Mouse (Mus musculus): Measurements from ENCODE around the gene Clnk. TPM values are rescaled to one million over a fixed set of nuclear protein-coding genes. Genes with fewer than 3 reads are reported as not detected.

Clnk gene
- polyA plus RNA-seq, 1 experiment from 2014 or later: 0.14 TPM

DNA sequence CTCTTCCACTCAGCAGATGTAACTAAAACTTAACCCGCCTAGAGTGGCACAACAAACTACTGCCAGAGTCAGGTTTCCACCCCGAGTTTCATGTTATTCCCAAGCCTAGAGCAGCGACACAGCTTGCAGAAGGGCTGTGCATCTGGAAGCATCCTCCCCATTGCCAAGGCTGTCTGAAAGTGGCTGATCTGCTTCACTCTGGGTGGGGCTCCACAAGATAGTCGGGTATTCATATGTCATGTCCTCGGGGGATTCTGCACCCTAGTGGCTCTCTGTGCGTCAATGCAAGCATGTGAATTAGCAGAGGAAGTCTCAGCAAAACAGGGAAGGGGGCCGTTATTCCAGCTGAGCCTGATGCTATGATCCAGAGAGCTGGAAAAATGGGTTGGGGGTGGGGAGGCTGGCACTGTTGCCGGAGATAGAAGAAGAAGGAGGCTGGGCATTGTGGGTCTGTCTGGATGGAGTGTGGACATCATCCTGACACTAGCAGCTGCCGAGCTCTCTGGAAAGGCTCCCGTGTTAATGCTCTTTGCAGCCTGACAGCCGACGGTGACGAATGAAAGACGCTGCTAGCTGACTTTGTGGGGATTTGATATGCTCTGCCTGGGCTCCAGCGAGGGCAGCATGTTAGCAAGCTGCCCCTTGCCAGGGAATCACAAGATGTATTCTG is 88.6 kb downstream of the Clnk start:
- no peak overlapping the region for H3K4me3 ChIP-seq (ENCODE audit: low read depth, low read length)
- H3K9ac ChIP-seq (ENCODE audit: low read depth, low read length): peak overlapping the region; percentile 38; the same call in 1 of the 2 replicates
- H3K36me3 ChIP-seq (ENCODE audit: control insufficient read depth, insufficient read depth, low read length): no peaks in the 10 kb centered on the region
- H3K4me2 ChIP-seq (ENCODE audit: low read length): peak overlapping the region; percentile 45
- peaks cover 16% of the 10 kb centered on the region for H3K4me1 ChIP-seq (ENCODE audit: control insufficient read depth, insufficient read depth, low read length)
- no peaks in the 10 kb centered on the region for H3K9me3 ChIP-seq (replicated peaks; ENCODE audit: control insufficient read depth, low read length, poor library complexity, severe bottlenecking)
- peak overlapping the region; percentile 10; the same call in 1 of the 2 replicates for H3K27ac ChIP-seq (ENCODE audit: low read length)
- no peaks in the 10 kb centered on the region; the same call in 1 of the 2 replicates for H3K27me3 ChIP-seq (ENCODE audit: control insufficient read depth, insufficient read depth, low read depth, low read length)
- ATAC-seq: peak; percentile 74
- 25% methylated on average over 15 of the region's 15 CpGs for WGBS

DNA sequence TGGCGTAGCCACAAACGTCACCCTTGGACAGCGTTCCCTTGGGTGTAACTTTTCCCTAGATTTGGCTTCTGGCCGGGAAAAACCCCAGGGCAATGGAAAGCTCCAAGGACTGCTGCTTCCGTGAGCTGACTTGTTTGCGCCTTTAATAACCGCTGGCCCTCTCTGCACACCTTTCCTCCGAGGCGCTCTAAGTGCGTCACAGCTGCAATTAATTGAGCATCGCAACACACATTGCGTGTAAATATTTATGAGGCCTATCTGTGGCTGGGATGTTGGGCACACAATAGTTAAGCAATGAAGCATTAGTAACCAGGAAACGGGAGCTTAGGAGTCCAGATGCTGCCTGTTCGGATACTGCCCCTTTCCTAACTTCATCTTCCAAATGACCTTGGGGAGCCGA is 90.5 kb downstream of the Clnk start:
- ATAC-seq: no peak
- Histone ChIP-seq H3K4me2 (ENCODE audit: low read length) (no peak overlapping the region), H3K27me3 (ENCODE audit: control insufficient read depth, insufficient read depth, low read depth, low read length) (no peaks in the 10 kb centered on the region; the same call in 1 of the 2 replicates), H3K4me1 (ENCODE audit: control insufficient read depth, insufficient read depth, low read length) (peaks cover 16% of the 10 kb centered on the region), H3K36me3 (ENCODE audit: control insufficient read depth, insufficient read depth, low read length) (no peaks in the 10 kb centered on the region), H3K4me3 (ENCODE audit: low read depth, low read length) (no peak overlapping the region), H3K27ac (ENCODE audit: low read length) (no peak overlapping the region), H3K9me3 (replicated peaks; ENCODE audit: control insufficient read depth, low read length, poor library complexity, severe bottlenecking) (no peaks in the 10 kb centered on the region), H3K9ac (ENCODE audit: low read depth, low read length) (no peak overlapping the region)
- 54% methylated on average over 15 of the region's 15 CpGs for WGBS

DNA sequence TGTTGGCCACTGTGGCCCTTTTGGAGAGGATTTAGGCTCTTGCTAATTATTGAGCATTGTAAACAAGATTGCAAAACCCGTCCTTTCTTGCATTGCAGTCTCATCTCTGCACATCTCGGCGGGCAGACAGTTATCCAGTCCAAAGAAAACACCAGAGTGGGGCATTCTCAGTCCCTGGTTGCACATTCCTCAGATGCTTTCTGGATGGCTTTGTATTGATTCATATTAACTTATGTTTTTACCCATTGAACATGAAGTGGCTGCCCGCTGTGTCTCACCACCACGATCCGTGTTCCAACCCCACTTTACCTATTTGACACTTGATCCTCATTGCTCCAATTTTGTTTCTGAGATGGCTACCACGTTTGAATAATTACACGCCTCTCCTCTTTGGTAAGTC is 90.9 kb downstream of the Clnk start:
- WGBS: 71% methylated on average over 8 of the region's 8 CpGs
- Histone ChIP-seq H3K4me2 (ENCODE audit: low read length) (no peak overlapping the region), H3K9me3 (replicated peaks; ENCODE audit: control insufficient read depth, low read length, poor library complexity, severe bottlenecking) (no peaks in the 10 kb centered on the region), H3K4me3 (ENCODE audit: low read depth, low read length) (no peak overlapping the region), H3K27ac (ENCODE audit: low read length) (no peak overlapping the region), H3K27me3 (ENCODE audit: control insufficient read depth, insufficient read depth, low read depth, low read length) (no peaks in the 10 kb centered on the region; the same call in 1 of the 2 replicates), H3K9ac (ENCODE audit: low read depth, low read length) (no peak overlapping the region), H3K36me3 (ENCODE audit: control insufficient read depth, insufficient read depth, low read length) (no peaks in the 10 kb centered on the region), H3K4me1 (ENCODE audit: control insufficient read depth, insufficient read depth, low read length) (peaks cover 16% of the 10 kb centered on the region)
- ATAC-seq: no peak

DNA sequence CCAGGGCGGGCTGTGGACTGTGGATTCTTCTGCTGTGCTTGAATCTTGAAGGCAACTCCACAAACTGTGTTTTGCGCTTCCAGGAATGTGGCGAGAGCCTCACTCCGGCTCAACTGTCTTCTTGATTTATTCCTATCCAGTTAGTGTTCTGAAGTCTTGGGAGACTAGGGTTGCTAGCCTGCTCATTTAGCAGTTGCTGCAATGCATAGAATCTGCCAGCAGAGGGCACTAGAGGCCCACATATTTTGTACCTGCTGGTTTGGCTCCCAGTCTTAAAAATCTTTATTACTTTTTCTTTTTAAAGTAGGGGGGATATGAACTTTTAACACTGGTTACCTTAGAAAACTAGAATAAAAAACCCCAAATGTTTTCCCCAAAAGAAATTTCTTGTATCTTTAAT is 94.8 kb downstream of the Clnk start:
- Histone ChIP-seq H3K9me3 (replicated peaks; ENCODE audit: control insufficient read depth, low read length, poor library complexity, severe bottlenecking) (no peaks in the 10 kb centered on the region), H3K27ac (ENCODE audit: low read length) (no peak overlapping the region), H3K4me3 (ENCODE audit: low read depth, low read length) (no peak overlapping the region), H3K27me3 (ENCODE audit: control insufficient read depth, insufficient read depth, low read depth, low read length) (no peaks in the 10 kb centered on the region; the same call in 1 of the 2 replicates), H3K36me3 (ENCODE audit: control insufficient read depth, insufficient read depth, low read length) (no peaks in the 10 kb centered on the region), H3K9ac (ENCODE audit: low read depth, low read length) (no peak overlapping the region), H3K4me1 (ENCODE audit: control insufficient read depth, insufficient read depth, low read length) (peaks cover 7% of the 10 kb centered on the region; the same call in 1 of the 2 replicates), H3K4me2 (ENCODE audit: low read length) (no peak overlapping the region)
- peak; percentile 26; the same call in 1 of the 2 replicates for ATAC-seq
- WGBS: 38% methylated on average over 4 of the region's 4 CpGs

DNA sequence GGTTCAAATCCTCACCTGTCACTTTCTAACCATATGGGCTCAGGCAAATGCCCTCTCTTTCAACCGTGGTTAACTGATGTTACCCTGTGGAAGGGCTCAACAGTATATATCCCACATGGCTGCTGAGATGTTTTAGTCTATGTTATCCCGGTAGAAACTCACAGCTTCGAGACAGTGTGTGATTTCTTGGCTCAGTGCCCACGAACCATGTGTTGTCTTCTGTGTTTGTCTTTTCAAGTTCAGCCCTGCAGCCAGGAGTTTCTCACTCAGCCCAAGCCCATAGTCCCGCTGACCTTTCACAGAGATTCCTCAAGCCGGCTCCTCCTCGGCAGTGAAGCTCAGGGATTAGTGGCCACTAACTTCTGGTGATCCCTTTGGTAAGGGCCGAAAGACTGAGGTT is 96.0 kb downstream of the Clnk start:
- 60% methylated on average over 8 of the region's 8 CpGs for WGBS
- H3K27ac ChIP-seq (ENCODE audit: low read length): no peak overlapping the region
- no peaks in the 10 kb centered on the region for H3K9me3 ChIP-seq (replicated peaks; ENCODE audit: control insufficient read depth, low read length, poor library complexity, severe bottlenecking)
- H3K36me3 ChIP-seq (ENCODE audit: control insufficient read depth, insufficient read depth, low read length): no peaks in the 10 kb centered on the region
- no peak for ATAC-seq
- H3K9ac ChIP-seq (ENCODE audit: low read depth, low read length): no peak overlapping the region
- no peak overlapping the region for H3K4me2 ChIP-seq (ENCODE audit: low read length)
- H3K4me1 ChIP-seq (ENCODE audit: control insufficient read depth, insufficient read depth, low read length): no peaks in the 10 kb centered on the region
- H3K27me3 ChIP-seq (ENCODE audit: control insufficient read depth, insufficient read depth, low read depth, low read length): no peaks in the 10 kb centered on the region; the same call in 1 of the 2 replicates
- no peak overlapping the region for H3K4me3 ChIP-seq (ENCODE audit: low read depth, low read length)

DNA sequence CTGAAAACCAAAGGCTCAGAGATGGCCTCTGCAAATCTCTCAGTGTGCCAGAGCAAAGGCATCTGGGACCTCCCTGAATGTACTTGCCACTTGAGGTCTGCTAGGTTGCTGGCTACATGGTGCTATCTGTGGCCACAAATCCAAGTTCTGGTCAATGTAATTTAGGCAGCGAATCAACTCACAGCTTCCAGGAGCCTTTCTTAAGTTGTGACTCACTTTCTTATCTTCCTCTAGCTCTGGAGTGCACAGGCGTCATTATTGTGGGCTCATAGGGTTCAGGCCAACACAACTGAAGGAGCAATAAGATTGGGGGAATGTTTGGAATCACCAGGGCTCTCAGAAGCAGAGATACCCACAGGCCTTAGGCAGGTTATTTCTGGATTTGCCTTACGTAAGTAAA is 96.6 kb downstream of the Clnk start:
- no peak overlapping the region for H3K4me2 ChIP-seq (ENCODE audit: low read length)
- WGBS: 87% methylated on average over 3 of the region's 3 CpGs
- no peak overlapping the region for H3K27ac ChIP-seq (ENCODE audit: low read length)
- H3K4me3 ChIP-seq (ENCODE audit: low read depth, low read length): no peak overlapping the region
- no peak overlapping the region for H3K9ac ChIP-seq (ENCODE audit: low read depth, low read length)
- ATAC-seq: no peak
- no peaks in the 10 kb centered on the region for H3K9me3 ChIP-seq (replicated peaks; ENCODE audit: control insufficient read depth, low read length, poor library complexity, severe bottlenecking)
- H3K36me3 ChIP-seq (ENCODE audit: control insufficient read depth, insufficient read depth, low read length): no peaks in the 10 kb centered on the region
- H3K4me1 ChIP-seq (ENCODE audit: control insufficient read depth, insufficient read depth, low read length): no peaks in the 10 kb centered on the region
- no peaks in the 10 kb centered on the region; the same call in 1 of the 2 replicates for H3K27me3 ChIP-seq (ENCODE audit: control insufficient read depth, insufficient read depth, low read depth, low read length)

DNA sequence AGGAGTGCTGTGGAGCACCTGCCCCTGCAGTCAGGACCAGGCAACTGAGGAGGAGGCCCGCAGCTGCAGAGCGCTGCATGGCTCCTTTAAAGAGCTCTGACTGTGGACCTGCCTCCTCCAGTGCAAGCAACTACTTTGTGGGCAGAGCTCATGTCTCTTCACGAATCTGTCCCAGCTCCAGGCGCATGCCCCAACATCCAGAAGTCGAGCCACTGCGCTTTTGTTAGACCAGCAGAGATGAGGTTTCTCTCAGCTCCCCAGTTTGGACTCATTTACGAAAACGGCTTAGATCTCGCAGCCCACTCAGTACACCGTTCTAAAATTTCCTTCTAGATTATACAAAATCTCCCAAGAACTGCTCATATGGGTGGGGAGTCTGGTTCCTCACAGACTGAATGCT is 101.1 kb downstream of the Clnk start:
- Histone ChIP-seq H3K4me2 (ENCODE audit: low read length) (no peak overlapping the region), H3K9ac (ENCODE audit: low read depth, low read length) (no peak overlapping the region), H3K9me3 (replicated peaks; ENCODE audit: control insufficient read depth, low read length, poor library complexity, severe bottlenecking) (no peaks in the 10 kb centered on the region), H3K27ac (ENCODE audit: low read length) (no peak overlapping the region), H3K4me1 (ENCODE audit: control insufficient read depth, insufficient read depth, low read length) (no peaks in the 10 kb centered on the region), H3K4me3 (ENCODE audit: low read depth, low read length) (no peak overlapping the region), H3K36me3 (ENCODE audit: control insufficient read depth, insufficient read depth, low read length) (no peaks in the 10 kb centered on the region), H3K27me3 (ENCODE audit: control insufficient read depth, insufficient read depth, low read depth, low read length) (no peaks in the 10 kb centered on the region)
- WGBS: 70% methylated on average over 10 of the region's 10 CpGs
- no peak for ATAC-seq

DNA sequence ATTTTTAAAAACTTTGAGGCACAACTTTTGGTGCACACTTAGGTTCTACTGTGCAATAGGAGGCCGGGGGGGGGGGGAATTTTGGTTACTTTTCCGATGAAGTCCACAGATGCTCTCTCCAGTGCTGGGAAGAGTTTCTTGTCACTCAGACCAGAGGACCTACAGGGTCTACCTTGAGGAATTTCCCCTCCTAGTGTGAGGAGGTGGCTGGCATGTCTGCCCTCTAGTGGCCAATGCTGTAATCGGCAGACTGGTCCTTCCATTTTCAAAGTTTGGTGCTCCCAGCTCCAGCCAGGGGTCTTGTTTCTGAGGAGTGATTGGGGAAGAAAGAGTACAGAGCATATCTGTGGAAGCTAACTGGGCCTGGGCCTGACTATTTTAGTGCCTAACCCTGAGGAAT is 121.7 kb downstream of the Clnk start:
- H3K4me1 ChIP-seq (ENCODE audit: control insufficient read depth, insufficient read depth, low read length): no peaks in the 10 kb centered on the region
- 23% methylated on average over 3 of the region's 3 CpGs for WGBS
- no peak overlapping the region for H3K27ac ChIP-seq (ENCODE audit: low read length)
- H3K27me3 ChIP-seq (ENCODE audit: control insufficient read depth, insufficient read depth, low read depth, low read length): no peaks in the 10 kb centered on the region
- no peak overlapping the region for H3K9ac ChIP-seq (ENCODE audit: low read depth, low read length)
- ATAC-seq: no peak
- no peaks in the 10 kb centered on the region for H3K36me3 ChIP-seq (ENCODE audit: control insufficient read depth, insufficient read depth, low read length)
- no peaks in the 10 kb centered on the region for H3K9me3 ChIP-seq (replicated peaks; ENCODE audit: control insufficient read depth, low read length, poor library complexity, severe bottlenecking)
- no peak overlapping the region for H3K4me3 ChIP-seq (ENCODE audit: low read depth, low read length)
- no peak overlapping the region for H3K4me2 ChIP-seq (ENCODE audit: low read length)

DNA sequence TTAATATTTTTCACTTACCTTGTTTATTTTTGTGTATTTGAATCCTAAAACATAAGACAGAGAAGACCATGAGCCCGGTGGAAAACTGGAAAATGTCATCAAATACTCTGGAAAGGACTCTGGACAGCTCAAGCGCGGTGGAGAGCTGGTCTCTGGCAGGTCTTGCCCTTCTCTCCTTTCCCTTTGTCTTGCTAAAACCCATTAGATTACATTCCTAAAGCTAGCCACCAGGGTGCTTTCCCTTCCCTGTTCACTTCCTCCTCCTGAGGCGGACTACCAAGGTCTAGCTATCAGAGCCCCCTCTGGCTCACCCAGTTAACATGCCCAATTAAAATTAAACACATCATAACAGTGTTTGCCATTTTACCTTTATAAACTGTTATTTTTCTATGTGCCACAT is 123.9 kb downstream of the Clnk start:
- 6% methylated on average over 4 of the region's 4 CpGs for WGBS
- H3K27ac ChIP-seq (ENCODE audit: low read length): no peak overlapping the region
- ATAC-seq: no peak

More for the DNA sequence above, 123.9 kb downstream of the Clnk start:
- Histone ChIP-seq H3K36me3 (ENCODE audit: control insufficient read depth, insufficient read depth, low read length) (no peaks in the 10 kb centered on the region), H3K9ac (ENCODE audit: low read depth, low read length) (no peak overlapping the region), H3K27me3 (ENCODE audit: control insufficient read depth, insufficient read depth, low read depth, low read length) (no peaks in the 10 kb centered on the region), H3K4me3 (ENCODE audit: low read depth, low read length) (no peak overlapping the region), H3K9me3 (replicated peaks; ENCODE audit: control insufficient read depth, low read length, poor library complexity, severe bottlenecking) (no peaks in the 10 kb centered on the region), H3K4me2 (ENCODE audit: low read length) (no peak overlapping the region), H3K4me1 (ENCODE audit: control insufficient read depth, insufficient read depth, low read length) (no peaks in the 10 kb centered on the region)

All from midbrain, embryonic 16.5 days (tissue).